Mouse (Mus musculus) right cerebral cortex, adult 2 months (tissue): ENCODE measurements at regions not wholly inside any gene's neighbourhood (a gene's known extent, or its start where the extent isn't known, plus 50 kb on each side); places are given as distances from the start of the nearest gene placed in this dataset.
A peak's percentile ranks its signal among the peaks of the same experiment; 100 is the strongest.

ENCODE experiments used
- DNase-seq, 2 experiments: peaks; one replicate each; pipeline ENCODE4 v3.0.0; 2021 to 2022; ENCODE audit warnings: low spot score in 2 of 2

DNA sequence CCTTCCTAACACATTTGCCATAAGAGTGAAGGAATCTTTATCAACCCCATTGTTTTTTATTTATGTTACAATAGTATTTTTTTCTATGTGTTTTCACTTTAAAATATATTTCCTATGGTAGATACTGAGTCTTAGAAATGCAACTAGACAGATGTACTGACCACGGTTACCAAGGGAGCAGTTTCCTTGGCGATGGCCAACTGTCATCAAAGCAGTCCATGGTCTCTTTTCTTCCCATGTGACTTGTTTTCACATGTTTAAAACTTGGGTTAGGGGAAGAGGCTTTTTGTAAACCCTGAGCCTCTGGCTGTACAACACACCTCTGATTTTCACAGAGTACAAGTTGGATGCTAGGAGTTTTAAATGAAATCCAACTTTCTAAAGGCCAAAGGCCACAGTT is 411.9 kb upstream of the Gm765 start:
- no peak for DNase-seq

DNA sequence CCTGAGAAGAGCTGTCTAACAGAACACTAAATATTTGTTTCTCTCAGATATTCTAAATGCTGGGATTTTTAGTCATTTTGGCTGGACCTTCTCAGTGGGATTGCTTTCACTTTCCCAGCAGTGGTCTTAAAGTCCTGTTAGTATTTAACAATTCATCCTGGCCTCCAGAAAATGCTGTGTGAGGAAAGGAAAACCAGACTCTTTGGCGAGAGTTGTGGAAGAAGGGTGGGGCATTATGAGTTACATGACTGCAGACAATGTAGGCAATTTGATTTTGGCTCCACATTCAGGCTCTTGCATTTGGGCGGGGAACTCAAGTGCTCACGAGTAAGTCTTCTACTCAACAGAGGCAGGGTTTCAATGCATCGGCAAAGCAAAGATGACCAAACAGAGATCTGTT is 406.1 kb upstream of the Gm765 start:
- DNase-seq: no peak

DNA sequence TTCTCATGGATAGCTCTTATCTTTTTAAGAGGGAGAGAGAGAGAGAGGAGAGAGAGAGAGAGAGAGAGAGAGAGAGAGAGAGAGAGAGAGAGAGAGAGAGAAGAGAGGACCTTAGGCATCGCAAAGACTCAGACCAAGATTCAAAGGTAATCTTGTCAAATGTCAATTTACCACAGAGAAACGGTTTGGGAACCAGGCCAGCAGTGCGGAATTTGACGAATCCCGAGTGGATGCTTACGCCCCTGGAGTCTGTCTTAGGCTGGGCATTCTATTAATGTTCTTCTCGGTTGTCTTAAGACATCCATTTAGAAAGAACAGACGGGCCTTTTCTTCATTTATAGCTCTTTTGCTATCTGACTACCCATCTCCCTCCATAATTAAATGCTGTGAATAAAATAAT is 404.4 kb upstream of the Gm765 start:
- no peak for DNase-seq

DNA sequence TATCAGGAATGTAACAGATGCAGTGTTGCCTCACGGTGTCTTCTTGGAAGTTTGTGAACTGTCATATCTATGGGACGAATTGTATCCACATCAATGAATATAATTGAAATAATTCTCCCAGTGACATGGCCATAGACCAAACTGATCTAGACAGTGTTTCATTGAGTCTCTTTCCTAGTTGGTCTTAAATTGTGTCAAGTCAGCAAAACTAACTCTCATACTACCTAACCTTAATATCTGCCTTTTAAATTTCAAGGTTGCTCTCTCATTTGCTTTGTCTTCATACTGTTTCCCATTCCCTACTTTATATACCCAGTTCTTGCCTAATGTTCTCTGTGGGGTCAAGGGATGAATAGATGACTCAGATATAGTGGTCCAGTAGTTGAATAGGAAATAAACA is 397.9 kb upstream of the Gm765 start:
- no peak for DNase-seq

DNA sequence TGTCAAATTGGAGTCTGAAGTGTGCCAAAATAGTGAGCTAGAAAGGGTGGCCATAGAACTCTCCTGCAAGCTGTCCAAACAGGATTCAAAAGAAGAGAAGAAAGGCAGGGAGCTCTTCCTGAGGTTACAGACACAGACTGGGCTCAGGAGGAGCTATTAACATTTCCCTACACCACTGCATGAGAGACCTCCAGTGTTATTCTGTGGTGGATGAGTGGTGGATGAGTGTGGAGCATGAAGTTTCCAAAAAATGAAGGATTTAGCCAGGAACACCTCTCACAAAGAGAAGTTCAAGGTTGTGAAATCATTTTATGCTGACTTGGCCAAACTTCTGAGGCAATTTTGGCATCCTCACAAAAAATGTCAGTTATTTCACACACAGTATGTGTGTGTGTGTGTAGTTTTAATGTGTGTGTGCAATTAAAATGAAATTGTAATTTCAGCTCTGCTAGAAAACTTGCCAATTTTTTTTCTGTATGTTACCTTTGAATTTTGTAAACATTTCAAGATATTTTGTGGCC is 388.5 kb upstream of the Gm765 start:
- DNase-seq: no peak

DNA sequence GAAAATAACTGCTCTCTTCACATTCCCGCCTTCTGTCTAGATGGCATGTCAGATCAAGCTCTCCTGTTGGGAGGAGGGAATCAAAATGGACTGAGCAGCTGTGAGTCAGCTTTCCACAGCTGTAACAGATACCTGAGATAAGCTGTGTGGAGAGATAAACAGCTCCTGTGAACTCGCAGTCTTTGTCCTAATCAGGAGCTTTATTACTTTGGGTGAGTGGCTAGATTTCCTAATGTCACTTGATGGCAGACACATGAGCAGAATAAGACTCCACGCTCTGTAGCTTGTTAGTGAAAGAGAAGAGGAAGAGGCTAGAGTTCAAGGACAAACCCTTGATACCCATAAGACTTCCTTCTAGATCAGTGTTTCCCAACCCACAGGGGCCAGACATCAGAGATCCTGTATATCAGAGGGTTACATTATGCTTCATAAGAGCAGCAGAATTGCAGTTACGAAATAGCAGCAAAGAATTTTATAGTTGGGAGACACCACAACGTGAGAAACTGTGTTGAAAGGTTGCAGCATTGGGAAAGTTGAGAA is 384.1 kb upstream of the Gm765 start:
- DNase-seq: no peak

DNA sequence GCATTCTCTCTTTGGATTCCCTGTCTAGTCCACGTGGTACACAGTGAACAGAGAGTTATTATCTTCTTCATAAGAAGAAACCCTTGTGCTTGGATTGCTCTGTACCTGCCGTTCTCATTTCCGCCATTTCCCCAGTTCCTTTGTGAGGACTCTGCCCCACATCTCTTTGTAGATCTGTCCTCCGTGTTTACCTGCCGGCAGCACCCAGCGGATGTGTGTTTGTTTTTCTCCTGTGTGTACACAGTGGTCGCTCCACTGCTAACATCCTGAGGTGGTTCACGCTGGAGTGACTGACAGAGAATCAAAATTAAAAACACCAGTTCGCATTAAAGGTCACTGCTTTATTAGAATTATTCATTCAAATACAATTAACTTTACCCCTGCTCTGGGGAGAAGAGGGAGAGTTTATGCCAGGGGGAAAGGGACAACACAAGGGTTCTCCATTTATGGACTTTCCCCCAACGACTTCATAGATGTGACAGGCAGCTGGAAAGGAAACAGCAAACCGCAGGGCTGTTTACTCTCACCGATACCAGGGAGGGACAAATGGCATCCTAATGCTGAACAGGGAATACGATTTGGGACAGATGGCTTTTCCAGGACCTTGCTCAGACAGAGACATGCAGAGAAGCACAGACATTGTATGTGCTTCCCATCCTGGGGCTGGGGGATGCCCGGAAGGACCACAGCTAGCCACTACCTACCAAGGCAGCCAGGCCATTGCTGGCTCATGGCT is 362.5 kb upstream of the Gm765 start:
- no peak for DNase-seq

DNA sequence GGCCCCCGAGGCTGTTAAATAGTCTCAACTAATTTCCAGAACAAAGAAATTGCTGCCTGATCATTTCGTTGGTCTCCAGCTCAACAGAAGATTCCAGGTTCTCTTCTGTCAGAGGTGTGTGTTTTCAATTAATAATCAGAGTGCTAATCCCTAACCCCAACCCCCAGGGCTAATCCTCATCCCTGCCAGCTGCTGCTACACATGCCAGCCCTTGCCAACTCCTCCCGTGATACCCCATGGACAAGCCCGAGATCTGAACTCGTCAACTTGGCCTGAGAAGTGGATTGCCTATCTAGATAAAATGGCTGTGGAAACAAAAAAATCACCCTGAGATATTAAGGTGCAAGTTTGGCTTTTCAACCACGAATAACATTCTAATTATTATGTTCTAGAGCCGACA is 355.0 kb upstream of the Gm765 start:
- no peak for DNase-seq

DNA sequence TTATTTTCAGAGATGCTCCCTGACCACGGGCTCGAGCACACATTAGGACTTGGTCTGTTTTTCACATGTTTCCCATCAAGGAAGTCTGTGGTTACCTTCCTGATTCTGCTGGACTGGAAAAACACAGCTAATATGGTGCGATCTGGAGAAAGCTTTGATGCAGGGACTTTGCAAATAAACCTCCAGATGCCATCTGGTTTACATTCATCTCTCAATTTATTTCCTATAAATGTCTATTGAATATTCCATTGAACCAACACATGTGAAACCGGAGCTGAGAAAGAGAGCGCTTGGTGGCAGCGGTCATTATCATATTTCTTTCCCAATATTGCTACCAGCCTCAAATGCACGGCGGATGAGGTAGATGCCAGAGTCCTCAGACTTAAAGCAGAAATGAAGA is 350.9 kb upstream of the Gm765 start:
- DNase-seq: no peak

DNA sequence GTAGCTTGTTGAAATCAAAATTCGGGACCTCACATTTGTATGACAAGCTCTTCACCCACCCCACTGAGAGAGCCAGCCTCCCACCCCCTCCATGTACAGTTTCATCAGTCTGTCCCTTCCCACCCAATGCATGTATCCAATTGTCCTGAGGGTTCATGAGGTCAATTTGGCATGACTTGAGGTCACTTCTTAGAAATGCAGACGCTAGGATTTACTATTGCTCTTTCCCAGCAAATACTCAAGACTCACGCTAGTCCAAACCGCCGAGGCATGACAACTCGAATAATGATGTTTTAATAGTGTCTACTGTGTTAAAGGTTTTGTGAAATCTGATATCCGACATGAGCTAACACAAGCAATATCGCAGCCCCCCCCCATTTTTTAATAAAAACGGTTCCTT is 347.6 kb upstream of the Gm765 start:
- DNase-seq: no peak

DNA sequence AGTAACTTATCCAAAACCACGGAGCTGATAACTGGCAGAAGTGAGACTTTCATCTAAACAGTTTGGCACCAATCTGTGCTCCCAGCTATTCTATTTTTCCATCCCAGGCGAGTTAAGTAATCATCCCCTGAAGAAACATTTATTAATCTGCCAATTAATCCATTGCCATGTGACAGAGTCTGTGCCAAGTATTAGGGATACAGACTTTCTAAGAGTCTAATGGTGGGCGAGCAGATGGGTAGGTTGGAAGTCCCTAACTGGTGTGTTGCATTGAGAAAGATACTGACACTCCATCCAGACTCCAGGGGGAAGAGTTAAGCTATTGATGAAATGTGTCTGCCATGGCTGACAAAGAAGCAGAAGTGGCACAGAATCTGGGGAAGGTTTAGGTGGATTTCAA is 346.8 kb upstream of the Gm765 start:
- no peak for DNase-seq

DNA sequence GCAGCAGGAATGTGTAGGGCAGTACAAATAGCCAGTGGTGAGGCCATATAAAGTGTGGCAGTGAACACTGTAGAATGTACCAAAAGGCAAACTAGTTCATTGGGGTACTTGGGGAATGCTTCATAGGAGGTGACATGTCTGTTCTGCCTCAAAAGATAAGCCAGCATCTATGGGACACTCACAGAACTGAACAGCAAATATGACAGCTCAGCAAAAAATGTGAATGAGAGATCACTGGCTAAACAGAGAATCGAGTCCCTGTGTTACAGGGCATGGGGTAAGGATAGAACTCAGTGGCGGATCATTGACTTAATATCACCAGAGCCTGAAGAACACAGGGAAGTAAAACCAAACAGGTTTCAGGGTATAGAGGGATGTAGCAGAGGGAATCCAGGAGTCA is 346.1 kb upstream of the Gm765 start:
- no peak for DNase-seq

DNA sequence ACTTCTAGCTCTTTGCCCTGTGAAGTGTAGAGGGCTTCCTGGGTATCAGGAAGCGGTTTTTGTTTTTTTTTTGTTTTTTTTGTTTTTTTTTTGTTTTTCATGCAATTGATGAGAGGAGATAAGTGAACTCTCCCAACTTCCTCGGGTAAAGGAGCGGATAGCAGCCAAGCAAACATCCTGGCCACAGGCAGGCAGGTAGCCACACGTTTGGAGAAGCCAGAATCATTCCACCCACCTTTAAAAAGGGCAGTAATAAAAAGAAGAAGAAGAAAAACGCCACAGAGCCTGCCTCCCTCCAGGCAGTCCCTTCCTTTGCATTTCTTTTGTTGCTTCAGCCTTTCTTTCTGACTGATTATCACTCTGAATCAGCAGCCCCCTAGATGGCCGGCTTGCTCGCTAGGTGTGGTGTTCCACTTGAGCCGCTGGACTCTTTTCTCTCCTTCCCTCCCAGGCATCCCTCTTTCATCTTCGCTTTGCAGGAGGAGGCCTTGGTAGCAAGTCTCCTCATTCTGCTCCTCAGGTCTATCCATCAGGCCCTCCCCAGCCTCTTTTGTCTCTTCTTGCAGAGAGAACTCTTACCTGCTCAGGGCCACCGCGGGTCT is 323.9 kb upstream of the Gm765 start:
- DNase-seq: no peak

DNA sequence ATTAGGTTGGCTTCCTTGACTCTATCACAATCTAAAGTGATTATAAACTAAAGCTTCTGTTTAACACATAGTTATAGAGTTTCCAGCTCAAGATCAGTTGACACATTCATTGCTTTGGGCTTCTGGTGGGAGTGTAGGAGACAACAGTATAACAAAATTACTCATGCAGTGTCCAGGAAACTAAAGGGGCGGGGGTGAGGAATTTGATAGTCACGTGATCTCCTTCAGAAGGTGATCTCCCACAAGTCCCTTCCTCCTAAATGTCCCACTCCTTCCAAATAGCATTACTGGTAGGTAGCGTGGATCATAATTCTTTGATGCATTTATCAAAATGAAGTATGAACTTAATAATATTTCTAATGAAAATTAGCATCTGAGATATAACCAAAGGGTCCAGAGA is 309.3 kb upstream of the Gm765 start:
- DNase-seq: no peak

DNA sequence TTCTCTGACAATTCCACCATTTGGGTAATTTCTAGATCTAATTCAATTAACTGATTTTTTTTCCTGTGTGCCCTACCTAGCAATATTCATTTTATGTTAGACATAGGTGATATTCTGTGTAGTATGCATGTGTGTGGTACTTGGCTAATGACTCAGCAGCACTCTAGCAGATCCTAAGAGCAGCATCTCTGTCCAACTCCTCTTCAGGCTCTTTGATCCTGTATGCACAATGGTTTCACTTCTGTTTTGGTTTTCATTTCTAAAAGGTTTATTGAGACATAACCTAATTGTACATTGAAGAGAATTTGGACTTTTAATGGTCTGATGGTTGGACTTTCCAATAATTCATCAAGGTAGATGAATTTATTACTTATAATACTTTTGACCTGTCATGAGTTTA is 308.8 kb upstream of the Gm765 start:
- DNase-seq: no peak

DNA sequence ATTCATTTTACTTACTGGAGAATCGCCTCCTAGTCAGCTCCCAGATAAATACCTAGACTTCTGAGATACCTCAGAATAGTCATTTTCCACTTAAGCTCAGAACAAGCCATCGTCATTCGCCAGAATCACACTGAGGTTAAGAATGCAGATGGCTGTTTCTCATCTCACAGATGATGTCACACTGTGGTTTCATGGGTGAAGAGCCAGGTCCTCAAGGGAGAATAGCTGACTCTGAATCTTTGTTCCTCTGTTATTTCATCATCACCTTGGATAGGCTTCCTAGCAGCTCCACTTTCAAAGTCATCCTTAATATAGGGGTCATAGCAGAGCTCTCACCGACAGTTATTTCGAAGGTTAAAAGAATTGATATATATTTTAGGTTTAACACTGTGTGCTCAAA is 297.8 kb upstream of the Gm765 start:
- no peak for DNase-seq

DNA sequence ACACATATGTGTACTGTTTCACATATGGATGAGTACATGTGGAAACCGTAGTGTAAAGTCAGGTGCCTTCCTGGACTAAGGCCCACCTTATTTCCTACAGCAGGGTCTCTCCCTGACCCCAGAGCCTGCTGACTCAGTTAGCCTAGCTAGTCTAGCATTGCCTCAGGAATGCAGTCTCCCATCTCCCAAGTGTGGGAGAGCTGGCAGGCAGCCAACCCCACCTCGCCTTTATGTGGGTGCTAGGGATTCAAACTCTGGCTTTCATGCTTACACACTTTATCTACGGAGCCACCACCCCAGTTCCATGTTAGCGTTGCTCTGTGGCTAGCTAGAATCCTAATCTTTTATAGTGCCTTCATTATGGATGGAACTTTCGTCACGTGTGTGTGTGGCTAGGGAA is 293.3 kb upstream of the Gm765 start:
- peak; percentile 53 to 56 for DNase-seq

DNA sequence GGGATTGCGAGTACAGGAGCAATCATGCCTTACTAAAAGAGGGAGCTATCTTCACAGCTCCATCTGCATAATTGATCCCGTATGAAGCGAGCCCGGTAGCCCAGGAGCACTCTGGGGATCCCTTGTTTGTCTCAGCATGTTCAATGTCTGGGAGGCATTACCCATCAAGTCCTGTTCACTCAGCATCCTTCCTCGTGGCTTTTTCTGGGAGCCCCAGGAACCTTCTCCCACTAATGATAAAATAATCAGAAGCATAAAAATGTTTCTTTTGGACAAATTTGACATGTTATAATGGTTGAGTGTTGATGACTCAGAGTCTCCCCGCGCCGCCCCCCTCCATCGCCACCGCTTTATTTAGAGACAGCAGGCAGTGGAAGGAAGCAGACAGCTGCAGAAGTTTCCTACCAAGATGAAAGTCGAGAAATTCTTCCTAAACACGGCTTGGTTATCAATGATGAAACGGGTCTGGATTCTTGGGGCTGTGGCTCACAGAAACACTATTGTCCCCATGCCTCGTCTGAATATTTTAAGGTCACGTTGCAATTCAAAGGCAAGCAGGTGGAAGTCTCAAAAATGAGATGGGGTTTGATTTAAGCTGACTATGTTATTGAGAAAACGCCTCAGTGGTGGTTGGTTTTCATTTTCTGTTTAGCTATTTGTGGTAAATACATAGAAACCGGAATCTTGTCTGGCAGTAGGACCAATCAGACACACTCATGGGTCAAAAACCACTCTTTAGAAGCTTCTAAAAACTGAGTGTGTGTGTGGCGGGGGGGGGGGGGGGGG is 289.9 kb upstream of the Gm765 start:
- DNase-seq: peak; percentile 82 to 86

DNA sequence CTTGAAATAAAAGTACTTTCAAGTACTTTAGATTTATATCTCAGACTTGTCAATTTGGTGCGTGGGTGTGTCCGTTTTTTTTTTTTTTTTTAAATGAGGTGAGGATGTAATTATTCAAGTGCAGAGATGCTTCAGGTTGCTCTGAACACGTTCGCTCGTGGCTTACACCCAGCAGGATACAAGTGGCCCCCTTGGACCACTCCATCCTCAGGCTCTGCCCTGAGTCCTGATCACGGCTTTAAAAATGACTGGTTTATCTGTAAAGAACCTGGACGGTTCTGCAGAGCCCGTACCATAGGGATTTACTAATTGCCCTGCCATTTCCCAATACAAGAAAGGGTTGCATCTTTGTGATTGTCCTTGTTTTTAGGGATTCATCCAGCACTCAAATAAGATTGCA is 288.7 kb upstream of the Gm765 start:
- DNase-seq: no peak

DNA sequence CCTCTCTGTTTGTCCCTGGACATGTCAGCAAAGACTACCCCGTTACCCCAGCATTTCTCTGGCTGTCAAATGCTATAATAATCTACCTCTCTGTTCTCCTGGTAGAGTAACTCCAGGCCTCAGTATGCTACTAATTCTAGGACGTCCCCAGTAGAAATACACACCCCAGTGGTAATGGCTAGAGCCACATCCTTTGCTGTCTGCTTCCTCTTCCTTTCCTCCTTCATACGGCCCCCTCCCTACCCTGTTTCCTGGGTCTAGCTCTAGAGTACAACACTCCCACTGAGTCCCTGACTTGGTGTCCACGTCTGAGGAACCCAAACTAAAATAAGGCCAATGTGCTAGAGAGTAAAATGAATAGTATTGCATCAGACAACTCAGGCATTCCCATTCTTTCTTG is 287.1 kb upstream of the Gm765 start:
- no peak for DNase-seq

DNA sequence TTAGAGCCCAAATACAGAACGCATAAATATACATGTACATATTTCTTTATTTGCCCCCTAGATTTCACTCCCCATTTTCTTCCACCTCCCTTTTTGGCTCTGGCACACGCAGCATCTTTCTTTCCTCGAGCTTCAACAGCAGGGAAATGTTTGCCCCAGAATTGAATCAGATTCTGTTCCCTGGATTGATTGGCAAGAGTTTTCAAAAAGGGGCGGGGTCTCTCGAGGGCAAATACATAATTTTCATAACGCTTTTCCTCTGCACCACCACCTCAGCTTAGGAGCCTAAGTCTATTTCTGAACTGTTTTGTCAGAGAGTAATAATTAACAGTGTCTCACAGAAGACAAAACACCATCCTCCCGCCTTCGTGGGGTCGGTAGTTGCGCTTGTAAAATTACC is 283.9 kb upstream of the Gm765 start:
- DNase-seq: no peak

DNA sequence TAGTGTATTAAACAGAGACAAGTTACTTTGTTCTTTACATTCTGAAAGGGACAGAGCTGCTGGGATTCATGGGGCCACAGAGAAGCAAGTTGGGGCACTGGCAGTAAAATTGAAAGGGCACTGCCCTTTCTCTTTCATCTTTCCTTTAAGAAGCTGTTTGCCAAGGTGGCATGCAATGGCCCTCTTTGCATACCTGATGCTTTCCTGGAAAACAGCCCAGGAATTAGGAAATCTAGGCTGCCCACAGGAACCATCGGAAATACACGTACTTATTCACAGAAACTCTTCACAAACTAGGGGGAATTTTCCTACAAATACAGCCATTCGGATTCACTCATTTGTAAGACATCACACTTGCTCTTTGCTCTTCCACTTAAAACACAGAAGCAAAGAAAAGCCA is 278.3 kb upstream of the Gm765 start:
- no peak for DNase-seq

DNA sequence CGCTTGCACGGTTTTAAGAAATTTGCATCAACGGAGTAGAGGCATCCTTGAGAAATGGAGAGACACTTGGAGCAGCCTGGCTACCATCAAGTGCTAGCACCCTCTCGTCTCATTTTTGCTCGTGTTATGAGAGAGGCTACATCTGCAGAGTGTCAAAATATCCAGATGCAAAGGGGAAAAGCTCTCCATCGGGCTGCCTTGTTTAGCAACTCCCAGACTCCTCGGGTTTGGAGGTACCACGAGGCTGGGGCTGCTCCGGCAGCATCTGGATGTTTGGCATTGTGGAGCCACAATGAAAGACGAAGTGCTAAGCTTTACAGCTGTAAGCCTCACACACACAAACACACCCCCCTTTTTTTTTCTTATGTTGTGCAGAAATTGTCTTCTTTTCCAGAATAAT is 270.5 kb upstream of the Gm765 start:
- no peak for DNase-seq
